Mouse (Mus musculus): ENCODE measurements around the gene Hist3h2a. TPM values are rescaled to one million over a fixed set of nuclear protein-coding genes. Genes with fewer than 3 reads are reported as not detected.
A peak's percentile ranks its signal among the peaks of the same experiment; 100 is the strongest.

Hist3h2a gene
- polyA plus RNA-seq, 1 experiment from 2014 or later = 16.1 TPM

- H3K9me3 ChIP-seq (replicated peaks) = no peaks in the 10 kb centered on the region
- peaks cover 44% of the 10 kb centered on the region for H3K4me1 ChIP-seq (replicated peaks)
- ATAC-seq (ENCODE audit: insufficient read depth) = peak; percentile 67
- peaks cover 31% of the 10 kb centered on the region for H3K27me3 ChIP-seq
- peak overlapping the region; percentile 40; the same call in 1 of the 2 replicates for H3K9ac ChIP-seq
- H3K27ac ChIP-seq (replicated peaks) = no peak overlapping the region
- peaks cover 13% of the 10 kb centered on the region for H3K36me3 ChIP-seq (replicated peaks)
- 2% methylated on average over 35 of the region's 35 CpGs for WGBS (ENCODE audit: insufficient replicate concordance)
- peak overlapping the region; percentile 78 for H3K4me2 ChIP-seq
- H3K4me3 ChIP-seq (replicated peaks) = peak overlapping the region; percentile 49
Observed at GRCm38 (mm10) chr11:58994337-58994826, 39.9 kb downstream of the Hist3h2a start.

- peak overlapping the region; percentile 78 for H3K4me2 ChIP-seq
- peaks cover 5% of the 10 kb centered on the region; the same call in 1 of the 2 replicates for H3K36me3 ChIP-seq (replicated peaks)
- H3K4me3 ChIP-seq (replicated peaks) = no peak overlapping the region
- ATAC-seq (ENCODE audit: insufficient read depth) = no peak
- H3K9me3 ChIP-seq (replicated peaks) = no peaks in the 10 kb centered on the region
- no peak overlapping the region for H3K9ac ChIP-seq
- no peak overlapping the region for H3K27ac ChIP-seq (replicated peaks)
- peaks cover 44% of the 10 kb centered on the region for H3K4me1 ChIP-seq (replicated peaks)
- WGBS (ENCODE audit: insufficient replicate concordance) = 61% methylated on average over 9 of the region's 9 CpGs
- H3K27me3 ChIP-seq = peaks cover 31% of the 10 kb centered on the region
Observed at GRCm38 (mm10) chr11:58995061-58995806, 40.7 kb downstream of the Hist3h2a start.

DNA sequence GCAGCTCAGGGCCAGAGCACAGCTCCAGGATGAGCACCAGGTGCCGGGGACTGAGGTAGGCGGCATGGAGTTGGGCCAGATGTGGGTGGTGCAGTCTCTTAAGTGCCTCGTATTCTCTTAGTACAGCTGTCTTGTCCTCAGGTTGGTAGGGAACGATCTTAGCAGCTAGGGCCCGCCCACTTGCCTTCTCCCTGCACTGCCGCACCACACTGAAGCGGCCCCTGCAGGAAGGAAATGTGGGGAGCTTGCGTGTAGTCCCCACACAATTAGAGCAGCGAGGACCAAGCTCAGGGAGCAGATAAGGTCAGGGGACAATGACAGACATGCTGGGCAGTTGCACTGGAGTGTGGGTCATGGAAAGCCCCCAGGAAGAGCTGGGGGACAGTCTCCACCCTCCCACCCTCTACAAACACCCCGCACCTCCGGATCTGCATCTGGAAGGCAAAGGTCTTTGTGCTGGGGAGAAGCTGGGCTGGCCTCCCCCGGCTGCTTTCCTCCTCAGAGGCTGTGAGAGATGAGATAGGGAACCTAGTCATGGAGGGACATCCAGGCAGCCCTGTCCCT, 41.4 kb downstream of the Hist3h2a start:
- H3K27ac ChIP-seq (replicated peaks) = no peak overlapping the region
- peaks cover 40% of the 10 kb centered on the region for H3K4me1 ChIP-seq (replicated peaks)
- no peak overlapping the region for H3K9ac ChIP-seq
- H3K4me2 ChIP-seq = no peak overlapping the region
- H3K4me3 ChIP-seq (replicated peaks) = no peak overlapping the region
- no peak for ATAC-seq (ENCODE audit: insufficient read depth)
- 16% methylated on average over 12 of the region's 12 CpGs for WGBS (ENCODE audit: insufficient replicate concordance)
- H3K9me3 ChIP-seq (replicated peaks) = no peaks in the 10 kb centered on the region
- peaks cover 31% of the 10 kb centered on the region for H3K27me3 ChIP-seq
- H3K36me3 ChIP-seq (replicated peaks) = no peaks in the 10 kb centered on the region

- no peaks in the 10 kb centered on the region for H3K36me3 ChIP-seq (replicated peaks)
- H3K9ac ChIP-seq = no peak overlapping the region
Observed at GRCm38 (mm10) chr11:58997541-58997940, 43.1 kb downstream of the Hist3h2a start.

DNA sequence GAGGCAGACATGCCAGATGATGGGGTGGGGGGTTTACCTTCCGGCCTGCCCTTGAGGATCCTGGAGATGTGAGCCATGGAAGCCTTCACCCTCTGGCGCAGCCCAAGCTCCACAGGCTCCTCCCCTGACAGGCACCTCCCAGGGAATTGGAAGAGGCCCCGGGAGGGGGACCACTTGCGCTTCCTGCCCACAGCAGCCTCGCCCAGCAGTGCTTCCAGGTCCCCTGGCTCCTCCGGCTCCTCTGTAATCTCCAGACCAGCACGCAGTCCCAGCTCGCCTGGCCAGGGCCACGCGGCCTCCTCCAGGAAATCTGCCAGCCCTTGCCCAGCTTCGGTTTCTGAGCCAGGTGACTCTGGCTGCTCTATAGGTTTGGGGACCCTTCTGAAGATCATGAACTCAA, 44.7 kb downstream of the Hist3h2a start:
- Histone ChIP-seq H3K4me1 (replicated peaks) (peaks cover 22% of the 10 kb centered on the region), H3K4me3 (replicated peaks) (no peak overlapping the region), H3K27me3 (peaks cover 25% of the 10 kb centered on the region), H3K9me3 (replicated peaks) (no peaks in the 10 kb centered on the region), H3K36me3 (replicated peaks) (no peaks in the 10 kb centered on the region), H3K27ac (replicated peaks) (no peak overlapping the region), H3K4me2 (no peak overlapping the region), H3K9ac (no peak overlapping the region)
- 32% methylated on average over 11 of the region's 11 CpGs for WGBS (ENCODE audit: insufficient replicate concordance)
- no peak for ATAC-seq (ENCODE audit: insufficient read depth)

More at GRCm38 (mm10) chr11:58997541-58997940, 43.1 kb downstream of the Hist3h2a start:
- Histone ChIP-seq H3K4me2 (no peak overlapping the region), H3K4me1 (replicated peaks) (peaks cover 37% of the 10 kb centered on the region), H3K27me3 (peaks cover 31% of the 10 kb centered on the region), H3K4me3 (replicated peaks) (no peak overlapping the region), H3K27ac (replicated peaks) (no peak overlapping the region), H3K9me3 (replicated peaks) (no peaks in the 10 kb centered on the region)
- WGBS (ENCODE audit: insufficient replicate concordance) = 48% methylated on average over 5 of the region's 5 CpGs
- ATAC-seq (ENCODE audit: insufficient read depth) = no peak

DNA sequence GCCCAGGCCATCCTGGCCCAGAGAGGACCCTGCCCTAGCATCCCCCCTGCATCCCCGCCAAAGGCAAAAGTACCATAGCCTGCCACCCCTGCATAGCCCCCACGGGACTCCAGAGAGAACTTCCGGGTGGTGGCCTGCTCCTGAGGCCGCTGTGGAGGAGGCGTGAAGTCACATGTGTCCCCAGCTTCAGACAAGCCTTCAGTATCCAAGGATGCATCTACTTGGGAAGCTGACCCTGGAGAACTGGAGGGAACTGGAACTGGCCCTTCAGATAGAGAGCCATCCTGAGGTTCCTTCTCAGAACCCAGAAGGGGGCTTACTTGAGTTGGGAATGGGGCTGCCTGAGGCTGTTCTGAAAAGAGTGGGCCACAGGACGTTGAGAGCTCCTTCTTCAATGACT, 45.3 kb downstream of the Hist3h2a start:
- H3K4me1 ChIP-seq (replicated peaks) = peaks cover 15% of the 10 kb centered on the region
- H3K4me3 ChIP-seq (replicated peaks) = no peak overlapping the region
- 59% methylated on average over 6 of the region's 6 CpGs for WGBS (ENCODE audit: insufficient replicate concordance)
- no peaks in the 10 kb centered on the region for H3K9me3 ChIP-seq (replicated peaks)
- no peaks in the 10 kb centered on the region for H3K36me3 ChIP-seq (replicated peaks)
- no peak for ATAC-seq (ENCODE audit: insufficient read depth)
- no peak overlapping the region for H3K9ac ChIP-seq
- no peak overlapping the region for H3K4me2 ChIP-seq
- no peak overlapping the region for H3K27ac ChIP-seq (replicated peaks)
- H3K27me3 ChIP-seq = peaks cover 18% of the 10 kb centered on the region

- no peak for ATAC-seq (ENCODE audit: insufficient read depth)
- H3K4me3 ChIP-seq (replicated peaks) = no peak overlapping the region
- no peaks in the 10 kb centered on the region for H3K36me3 ChIP-seq (replicated peaks)
- no peak overlapping the region for H3K27ac ChIP-seq (replicated peaks)
- H3K4me1 ChIP-seq (replicated peaks) = 0 out of 2 replicates have a peak, but pooled peaks cover 7% of the 10 kb centered on the region
- H3K9ac ChIP-seq = no peak overlapping the region
- 77% methylated on average over 21 of the region's 21 CpGs for WGBS (ENCODE audit: insufficient replicate concordance)
- H3K4me2 ChIP-seq = no peak overlapping the region
- peaks cover 10% of the 10 kb centered on the region; the same call in 1 of the 2 replicates for H3K27me3 ChIP-seq
- H3K9me3 ChIP-seq (replicated peaks) = no peaks in the 10 kb centered on the region
Observed at GRCm38 (mm10) chr11:59000635-59001034, 46.1 kb downstream of the Hist3h2a start.

DNA sequence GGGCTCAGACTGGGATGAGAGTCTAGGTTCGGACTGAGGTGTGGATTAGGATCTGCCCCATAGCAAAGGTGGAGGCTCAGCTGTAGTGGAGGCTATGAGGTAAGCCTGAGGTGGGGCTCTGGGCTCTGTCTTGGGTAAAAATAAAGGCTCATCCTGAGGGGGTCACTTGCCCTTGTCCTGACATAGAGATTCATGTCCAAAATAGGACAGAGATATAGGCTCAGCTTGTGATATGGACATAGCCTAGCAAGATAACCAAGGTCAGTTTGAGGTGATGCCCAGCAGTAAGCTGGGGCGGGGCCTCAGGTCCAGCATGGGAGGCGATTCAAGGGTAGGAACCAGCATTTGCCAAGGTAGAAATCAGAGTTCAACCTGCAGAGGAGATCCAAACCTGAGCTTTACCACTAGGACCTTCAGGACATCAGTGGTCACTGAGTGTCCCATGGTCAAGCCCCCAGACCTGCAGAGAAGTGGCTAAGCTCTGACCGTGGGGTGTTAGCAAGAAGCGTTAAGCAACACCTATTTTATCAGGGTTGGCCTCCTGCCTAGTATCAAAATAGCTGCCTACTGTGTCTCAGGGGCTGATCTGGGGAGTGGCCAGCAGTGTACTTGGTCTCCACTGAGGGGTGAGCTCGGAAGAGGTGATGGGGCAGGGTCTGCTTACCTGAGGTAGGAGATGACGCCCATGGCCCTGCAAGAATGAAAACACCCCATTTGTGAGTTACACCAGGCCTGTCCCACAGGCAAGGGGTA, 48.0 kb downstream of the Hist3h2a start:
- Histone ChIP-seq H3K4me2 (no peak overlapping the region), H3K9me3 (replicated peaks) (no peaks in the 10 kb centered on the region), H3K9ac (no peak overlapping the region), H3K4me1 (replicated peaks) (no peaks in the 10 kb centered on the region), H3K4me3 (replicated peaks) (no peak overlapping the region), H3K27me3 (no peaks in the 10 kb centered on the region), H3K27ac (replicated peaks) (no peak overlapping the region), H3K36me3 (replicated peaks) (no peaks in the 10 kb centered on the region)
- WGBS (ENCODE audit: insufficient replicate concordance) = 61% methylated on average over 7 of the region's 7 CpGs
- ATAC-seq (ENCODE audit: insufficient read depth) = no peak

Small RNAs within 50 kb of the gene (microRNA-seq; reads per million reads assigned to microRNA genes)
- not detected for gene Gm44313

Other genes with a start within 250 kb of the Hist3h2a start
- not detected in 2 replicates for gene Olfr318, start 230.7 kb upstream of the Hist3h2a start, polyA plus RNA-seq (2015; fragmentation: Nextera tagmentation; extraction: Ambion mirVana)
- not detected in 2 replicates for gene Olfr317, start 215.5 kb upstream of the Hist3h2a start, polyA plus RNA-seq (2015; fragmentation: Nextera tagmentation; extraction: Ambion mirVana)
- gene Olfr316, start 202.0 kb upstream of the Hist3h2a start, polyA plus RNA-seq (2015; fragmentation: Nextera tagmentation; extraction: Ambion mirVana) = not detected in 2 replicates
- gene Olfr315, start 181.5 kb upstream of the Hist3h2a start, polyA plus RNA-seq (2015; fragmentation: Nextera tagmentation; extraction: Ambion mirVana) = not detected in 2 replicates
- not detected in 2 replicates for gene Olfr314, start 171.7 kb upstream of the Hist3h2a start, polyA plus RNA-seq (2015; fragmentation: Nextera tagmentation; extraction: Ambion mirVana)
- gene Fam183b, start 152.7 kb upstream of the Hist3h2a start, polyA plus RNA-seq (2015; fragmentation: Nextera tagmentation; extraction: Ambion mirVana) = not detected in 2 replicates
- gene Olfr313, start 139.7 kb upstream of the Hist3h2a start, polyA plus RNA-seq (2015; fragmentation: Nextera tagmentation; extraction: Ambion mirVana) = not detected in 2 replicates
- gene Olfr312, start 125.4 kb upstream of the Hist3h2a start, polyA plus RNA-seq (2015; fragmentation: Nextera tagmentation; extraction: Ambion mirVana) = not detected in 2 replicates
- not detected in 2 replicates for gene Olfr311, start 115.4 kb upstream of the Hist3h2a start, polyA plus RNA-seq (2015; fragmentation: Nextera tagmentation; extraction: Ambion mirVana)
- 1.7 and 2.6 TPM in 2 replicates for gene Gm12258, start 107.5 kb upstream of the Hist3h2a start, polyA plus RNA-seq (2015; fragmentation: Nextera tagmentation; extraction: Ambion mirVana)
- 2.3 and 2.5 TPM in 2 replicates for gene 2810021J22Rik, start 87.5 kb upstream of the Hist3h2a start, polyA plus RNA-seq (2015; fragmentation: Nextera tagmentation; extraction: Ambion mirVana)
- 4.8 and 5.2 TPM in 2 replicates for gene Zfp39, start 50.5 kb upstream of the Hist3h2a start, polyA plus RNA-seq (2015; fragmentation: Nextera tagmentation; extraction: Ambion mirVana)
- gene Btnl10, start 36.8 kb upstream of the Hist3h2a start, polyA plus RNA-seq (2015; fragmentation: Nextera tagmentation; extraction: Ambion mirVana) = 14.3 and 16.4 TPM in 2 replicates
- gene Rnf187, start 15.8 kb upstream of the Hist3h2a start, polyA plus RNA-seq (2015; fragmentation: Nextera tagmentation; extraction: Ambion mirVana) = 111 and 117 TPM in 2 replicates
- gene Hist3h2ba, start 5.8 kb upstream of the Hist3h2a start, polyA plus RNA-seq (2015; fragmentation: Nextera tagmentation; extraction: Ambion mirVana) = 9.2 and 9.6 TPM in 2 replicates
- gene Trim17, start within 50 bp of the Hist3h2a start, polyA plus RNA-seq (2015; fragmentation: Nextera tagmentation; extraction: Ambion mirVana) = 0.06 and 0.14 TPM in 2 replicates
- gene Trim11, start 23.4 kb downstream of the Hist3h2a start, polyA plus RNA-seq (2015; fragmentation: Nextera tagmentation; extraction: Ambion mirVana) = 8.6 and 9.1 TPM in 2 replicates
- gene Obscn, start 181.7 kb downstream of the Hist3h2a start, polyA plus RNA-seq (2015; fragmentation: Nextera tagmentation; extraction: Ambion mirVana) = 0.28 and 0.30 TPM in 2 replicates
- gene Iba57, start 209.1 kb downstream of the Hist3h2a start, polyA plus RNA-seq (2015; fragmentation: Nextera tagmentation; extraction: Ambion mirVana) = 12.1 and 14.5 TPM in 2 replicates
- 0.10 and 0.17 TPM in 2 replicates for gene Gjc2, start 228.5 kb downstream of the Hist3h2a start, polyA plus RNA-seq (2015; fragmentation: Nextera tagmentation; extraction: Ambion mirVana)
- 54.2 and 60.8 TPM in 2 replicates for gene Guk1, start 237.5 kb downstream of the Hist3h2a start, polyA plus RNA-seq (2015; fragmentation: Nextera tagmentation; extraction: Ambion mirVana)
- gene Mrpl55, start 247.8 kb downstream of the Hist3h2a start, polyA plus RNA-seq (2015; fragmentation: Nextera tagmentation; extraction: Ambion mirVana) = 50.5 and 51.0 TPM in 2 replicates